8 mouse cellular contexts compared by ENCODE assay signal in genomic region chr10:69924845-69925244, GRCm38 (mm10).
DNase-seq lines count a peak whose midpoint lies in the region; ATAC-seq and TF ChIP-seq lines count a peak whose summit lies in the region.

No protein-coding gene starts in this region.

- no peak overlapping the region for H3K27ac ChIP-seq in embryonic facial prominence, embryonic 11.5 days (replicated peaks; ENCODE audit: low read depth, low read length)
- H3K27ac ChIP-seq in hindbrain, embryonic 15.5 days (replicated peaks): no peak overlapping the region
- H3K27ac ChIP-seq in liver, embryonic 16.5 days (ENCODE audit: low read length): peak overlapping the region; percentile 86
- no peak overlapping the region for H3K27ac ChIP-seq in layer of hippocampus, adult 2 months

- no peak for TF ChIP-seq CTCF in layer of hippocampus, adult 2 months (conservative IDR thresholded peaks at IDR 0.05)

- H3K4me2 ChIP-seq in embryonic facial prominence, embryonic 11.5 days (ENCODE audit: low read depth, low read length): peak overlapping the region; percentile 35
- H3K4me2 ChIP-seq in hindbrain, embryonic 15.5 days: peak overlapping the region; percentile 47
- H3K4me2 ChIP-seq in liver, embryonic 16.5 days (ENCODE audit: low read depth, low read length): peak overlapping the region; percentile 76

- WGBS in embryonic facial prominence, embryonic 11.5 days: 1% methylated on average over 14 of the region's 14 CpGs
- WGBS in hindbrain, embryonic 15.5 days: 11% methylated on average over 14 of the region's 14 CpGs
- 2% methylated on average over 14 of the region's 14 CpGs for WGBS in liver, embryonic 16.5 days (ENCODE audit: insufficient replicate concordance)

- no peaks in the 10 kb centered on the region for H3K9me3 ChIP-seq in embryonic facial prominence, embryonic 11.5 days (replicated peaks; ENCODE audit: control insufficient read depth, low read length)
- no peaks in the 10 kb centered on the region for H3K9me3 ChIP-seq in hindbrain, embryonic 15.5 days
- no peaks in the 10 kb centered on the region for H3K9me3 ChIP-seq in liver, embryonic 16.5 days (replicated peaks; ENCODE audit: control insufficient read depth, low read length)

- H3K27me3 ChIP-seq in embryonic facial prominence, embryonic 11.5 days (ENCODE audit: control insufficient read depth, insufficient read depth, low read length): no peaks in the 10 kb centered on the region
- no peaks in the 10 kb centered on the region for H3K27me3 ChIP-seq in hindbrain, embryonic 15.5 days
- peaks cover 32% of the 10 kb centered on the region for H3K27me3 ChIP-seq in liver, embryonic 16.5 days (ENCODE audit: control insufficient read depth, insufficient read depth, low read depth, low read length)

- 0 out of 2 replicates have a peak, but pooled peaks cover 2% of the 10 kb centered on the region for H3K4me1 ChIP-seq in embryonic facial prominence, embryonic 11.5 days (ENCODE audit: control insufficient read depth, insufficient read depth, low read length)
- H3K4me1 ChIP-seq in hindbrain, embryonic 15.5 days (replicated peaks): peaks cover 28% of the 10 kb centered on the region
- H3K4me1 ChIP-seq in liver, embryonic 16.5 days (ENCODE audit: control insufficient read depth, low read depth, low read length): peaks cover 12% of the 10 kb centered on the region

- H3K4me3 ChIP-seq in embryonic facial prominence, embryonic 11.5 days (ENCODE audit: low read depth, low read length): no peak overlapping the region
- no peak overlapping the region for H3K4me3 ChIP-seq in hindbrain, embryonic 15.5 days
- peak overlapping the region; percentile 51 for H3K4me3 ChIP-seq in liver, embryonic 16.5 days (ENCODE audit: low read depth, low read length)
- no peak overlapping the region for H3K4me3 ChIP-seq in layer of hippocampus, adult 2 months

- H3K36me3 ChIP-seq in embryonic facial prominence, embryonic 11.5 days (replicated peaks; ENCODE audit: control insufficient read depth, insufficient read depth, low read depth, low read length): no peaks in the 10 kb centered on the region
- H3K36me3 ChIP-seq in hindbrain, embryonic 15.5 days: no peaks in the 10 kb centered on the region
- no peaks in the 10 kb centered on the region for H3K36me3 ChIP-seq in liver, embryonic 16.5 days (ENCODE audit: control insufficient read depth, insufficient read depth)

- no peak for ATAC-seq in embryonic facial prominence, embryonic 11.5 days (replicated peaks; ENCODE audit: insufficient number of reproducible peaks, low FRiP score, low TSS enrichment, low read depth)
- ATAC-seq in hindbrain, embryonic 15.5 days (ENCODE audit: low FRiP score, low read depth): no peak
- peak; percentile 19; the same call in 1 of the 2 replicates for ATAC-seq in liver, embryonic 16.5 days (ENCODE audit: low read depth)
- no peak for ATAC-seq in frontal cortex, adult (ENCODE audit: low TSS enrichment)

- no peak overlapping the region for H3K9ac ChIP-seq in embryonic facial prominence, embryonic 11.5 days (replicated peaks; ENCODE audit: low read length)
- no peak overlapping the region for H3K9ac ChIP-seq in hindbrain, embryonic 15.5 days
- peak overlapping the region; percentile 51 for H3K9ac ChIP-seq in liver, embryonic 16.5 days (ENCODE audit: low read depth, low read length)

- peak; percentile 23 for DNase-seq in adrenal gland, postnatal 14 days
- DNase-seq in embryonic facial prominence, embryonic 11.5 days (ENCODE audit: low spot score): peak; percentile 23
- no peak for DNase-seq in layer of hippocampus, postnatal 36 days
- DNase-seq in layer of hippocampus, adult 2 months (ENCODE audit: low spot score in 2 of 2): no peak
- DNase-seq in testis, postnatal 14 days (ENCODE audit: low spot score): no peak

Comparison
In these comparisons a context has a peak if more than half of its experiments do, and no peak if none do; other contexts are left out.
1. DNase-seq: peak in adrenal gland, postnatal 14 days (single experiment) and embryonic facial prominence, embryonic 11.5 days (single experiment); none in layer of hippocampus, postnatal 36 days (0 of 2), layer of hippocampus, adult 2 months (0 of 2) and testis, postnatal 14 days (single experiment).
2. Peak in every context shown above with its lines, with median percentiles within 50 percentile points of each other: H3K4me2 ChIP-seq.